Mouse (Mus musculus) heart, adult 18-20 months (tissue): ENCODE measurements around the gene Eno1. TPM values are rescaled to one million over a fixed set of nuclear protein-coding genes. Genes with fewer than 3 reads are reported as not detected.
"Not testable (repeated sequence)": the region's sequence is repeated elsewhere in the genome, so short reads cannot be mapped to it uniquely, and the experiment has no call there.

Source experiments
- DNase-seq, 2 experiments: peaks; one replicate each; pipeline ENCODE4 v3.0.0; 2021 to 2022; ENCODE audit warnings: mixed read lengths in 1 of 2
- total RNA-seq, 2 experiments: library from RNA; stranded (reverse); gene quantifications; 2 replicates each; pipeline ENCODE4 v1.2.3; 2021

Eno1 gene
- total RNA-seq, 2 experiments from 2014 or later, result 118 to 148 TPM

GRCm38 (mm10) chr4:150281018-150281761, 44.7 kb downstream of the Eno1 start, which contains the start of gene Rere:
TSS of gene Rere (plus strand) at chr4:150281646.
- peak; percentile 98 to 99 for DNase-seq

DNA sequence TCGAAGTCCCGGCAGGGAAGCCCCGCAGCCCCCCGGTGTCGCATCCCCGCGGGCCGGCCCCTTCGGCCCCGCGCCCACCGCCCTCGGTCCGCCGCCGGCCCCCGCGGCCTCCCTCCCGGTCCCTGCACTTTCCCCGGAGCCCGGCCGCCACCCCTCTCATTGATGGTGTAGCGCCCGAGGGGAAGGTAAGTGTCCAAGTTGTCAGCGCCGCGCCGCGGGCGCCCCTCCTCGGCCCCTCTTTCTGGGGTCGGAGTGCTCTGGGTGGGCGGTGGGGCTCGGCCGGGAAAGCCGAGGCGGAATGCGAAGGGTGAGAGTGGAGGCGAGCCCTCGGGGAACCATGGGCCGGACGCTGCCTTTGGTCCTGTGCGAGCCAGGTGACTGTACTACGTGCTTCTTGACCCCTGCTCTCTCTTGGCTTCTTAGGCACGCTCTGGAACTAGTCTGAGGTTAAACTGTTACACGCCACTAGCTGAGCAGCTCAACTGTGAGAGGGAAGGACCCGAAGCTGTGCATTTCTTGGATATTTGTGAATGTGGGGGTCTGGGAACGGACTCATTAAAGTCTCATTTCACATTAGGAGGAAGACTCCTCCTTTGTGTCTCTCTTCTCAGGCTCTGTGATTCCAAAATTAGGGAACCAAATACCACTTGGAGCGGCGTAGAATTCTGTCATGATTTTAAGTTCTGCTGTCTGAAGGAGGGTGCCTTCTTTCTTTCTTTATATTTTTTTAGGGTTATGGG, 45.5 kb downstream of the Eno1 start:
- DNase-seq, result peak; percentile 37 to 68

- no peak for DNase-seq
Measured at GRCm38 (mm10) chr4:150282631-150283334, 46.3 kb downstream of the Eno1 start.

- DNase-seq, result no peak
Measured at GRCm38 (mm10) chr4:150283335-150283638, 46.8 kb downstream of the Eno1 start.

DNA sequence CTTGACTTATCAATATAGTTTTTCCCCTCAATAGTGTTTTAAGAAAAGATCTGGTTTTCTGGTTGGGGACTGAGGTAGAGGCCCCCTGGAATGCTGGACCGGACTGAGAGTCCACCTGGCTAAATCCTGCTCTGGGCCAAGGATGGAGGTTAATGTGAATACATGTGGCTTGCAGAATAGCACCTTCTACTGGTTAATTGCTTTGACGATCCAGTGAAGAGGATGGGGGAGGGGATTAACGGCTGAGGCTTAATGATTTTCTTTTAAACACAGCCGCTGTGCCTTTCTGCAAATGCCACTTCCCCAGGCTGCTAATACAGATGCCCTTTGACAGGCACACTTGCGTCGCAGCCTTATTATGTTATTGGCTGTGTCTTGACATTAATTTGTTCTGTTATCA, 47.5 kb downstream of the Eno1 start:
- DNase-seq, result peak; percentile 12 to 34

GRCm38 (mm10) chr4:150286980-150287379, 50.5 kb downstream of the Eno1 start:
- no peak for DNase-seq

GRCm38 (mm10) chr4:150287463-150287862, 50.9 kb downstream of the Eno1 start:
- DNase-seq, result not testable (repeated sequence)

GRCm38 (mm10) chr4:150291900-150292299, 55.4 kb downstream of the Eno1 start:
- no peak for DNase-seq

GRCm38 (mm10) chr4:150294870-150295269, 58.3 kb downstream of the Eno1 start:
- DNase-seq, result no peak

DNA sequence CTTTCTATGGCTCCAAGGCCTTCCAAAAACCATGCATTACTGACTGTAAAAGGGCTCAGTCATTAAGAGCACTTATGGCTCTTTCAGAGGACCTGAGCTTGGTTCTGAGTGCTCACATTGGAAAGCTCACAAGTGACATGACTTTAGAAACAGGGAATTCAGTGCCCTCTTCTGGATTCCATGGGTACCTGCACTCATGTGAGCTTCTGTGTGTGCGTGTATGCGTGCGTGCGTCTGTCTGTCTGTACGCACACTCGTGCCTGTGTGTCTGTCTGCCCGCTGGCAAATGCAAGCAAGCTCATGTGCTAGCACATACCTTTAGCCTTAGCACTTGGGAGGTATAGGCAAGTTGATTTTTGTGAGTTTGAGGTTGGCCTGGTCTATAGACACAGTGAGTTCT, 59.4 kb downstream of the Eno1 start:
- DNase-seq, result no peak

Other genes starting within 250 kb of the Eno1 start
- 10 to 100 TPM; 35.4 to 48.7 TPM for gene H6pd, start 227.7 kb upstream of the Eno1 start, total RNA-seq
- gene Gpr157, start 149.4 kb upstream of the Eno1 start, total RNA-seq, result 10 to 100 TPM; 36.5 to 43.7 TPM
- under 1 TPM in 1 of 2 experiments, not detected in 1; 0.41 TPM for gene Slc2a5, start 117.4 kb upstream of the Eno1 start, total RNA-seq
- gene Slc2a7, start 87.7 kb upstream of the Eno1 start, total RNA-seq, result not detected
- under 1 TPM in 1 of 2 experiments, not detected in 1; 0.41 TPM for gene Car6, start 35.4 kb upstream of the Eno1 start, total RNA-seq
- gene Rere, start 44.9 kb downstream of the Eno1 start, total RNA-seq, result 10 to 100 TPM; 39.6 to 46.7 TPM